Mouse (Mus musculus) MEL-GATA-1-ER (cell line): ENCODE measurements at regions not wholly inside any gene's neighbourhood (a gene's known extent, or its start where the extent isn't known, plus 50 kb on each side); places are given as distances from the start of the nearest gene placed in this dataset.

Experiments used
- DNase-seq: peaks from one replicate; pipeline ENCODE4 v3.0.0-alpha.2; 2012; ENCODE audit warnings: low read depth; ENCODE audit errors: extremely low read depth

GRCm38 (mm10) chr12:65571633-65572032 is 346.3 kb downstream of the Wdr20rt start:
- no peak for DNase-seq

GRCm38 (mm10) chr12:65593559-65593958 is 368.2 kb downstream of the Wdr20rt start:
- no peak for DNase-seq

GRCm38 (mm10) chr12:65594075-65594474 is 368.8 kb downstream of the Wdr20rt start:
- DNase-seq = no peak

GRCm38 (mm10) chr12:65644232-65644631 is 418.9 kb downstream of the Wdr20rt start:
- peak; percentile 61 for DNase-seq

- DNase-seq = peak; percentile 58
Observed at GRCm38 (mm10) chr12:65656772-65657171, 431.5 kb downstream of the Wdr20rt start.

GRCm38 (mm10) chr12:65671673-65672072 is 446.4 kb downstream of the Wdr20rt start:
- no peak for DNase-seq

- no peak for DNase-seq
Observed at GRCm38 (mm10) chr12:65673193-65673592, 447.9 kb downstream of the Wdr20rt start.

GRCm38 (mm10) chr12:65674916-65675660 is 449.8 kb downstream of the Wdr20rt start:
- peak; percentile 53 for DNase-seq

GRCm38 (mm10) chr12:65680335-65680734 is 455.0 kb downstream of the Wdr20rt start:
- no peak for DNase-seq

GRCm38 (mm10) chr12:65681826-65682225 is 456.5 kb downstream of the Wdr20rt start:
- no peak for DNase-seq

GRCm38 (mm10) chr12:65704985-65705384 is 479.7 kb downstream of the Wdr20rt start:
- no peak for DNase-seq

- peak; percentile 6 for DNase-seq
Observed at GRCm38 (mm10) chr12:65712304-65712703, 487.0 kb downstream of the Wdr20rt start.
